26 mouse cellular contexts compared by ENCODE assay signal in genomic region chr4:119450436-119450835, GRCm38 (mm10). TPM values are rescaled to one million over a fixed set of nuclear protein-coding genes. Genes with fewer than 3 reads are reported as not detected.
"Had no signal": no experiment of that assay in that cellular context is flagged by ENCODE, and none has a peak within 500 bp of the region (broad histone marks: within the 10 kb centered on the region; RNA-seq: fewer than 3 reads in every experiment).

No protein-coding gene starts in this region.

- H3K4me2 ChIP-seq: heart, embryonic 11.5 days; heart, embryonic 13.5 days; heart, embryonic 15.5 days; hindbrain, embryonic 15.5 days; kidney, embryonic 15.5 days; limb, embryonic 13.5 days; limb, embryonic 15.5 days; liver, embryonic 12.5 days had no signal

- H3K4me3 ChIP-seq: heart, embryonic 13.5 days; heart, embryonic 15.5 days; hindbrain, embryonic 15.5 days; kidney, embryonic 15.5 days; limb, embryonic 13.5 days; limb, embryonic 15.5 days; liver, embryonic 12.5 days had no signal

- H3K9ac ChIP-seq: heart, embryonic 13.5 days; heart, embryonic 15.5 days; hindbrain, embryonic 15.5 days; kidney, embryonic 15.5 days; limb, embryonic 13.5 days; limb, embryonic 15.5 days; liver, embryonic 12.5 days; liver, embryonic 14.5 days had no signal

- H3K36me3 ChIP-seq: heart, embryonic 13.5 days; heart, embryonic 15.5 days; hindbrain, embryonic 15.5 days; kidney, embryonic 15.5 days; limb, embryonic 13.5 days; limb, embryonic 15.5 days; liver, embryonic 12.5 days had no signal

- H3K27me3 ChIP-seq: heart, embryonic 15.5 days; hindbrain, embryonic 15.5 days; kidney, embryonic 15.5 days; limb, embryonic 13.5 days; limb, embryonic 15.5 days; liver, embryonic 12.5 days had no signal

- DNase-seq: gastrocnemius, postnatal 14 days; gastrocnemius, postnatal 36 days; heart, adult 18-20 months; heart, postnatal 14 days; heart, postnatal 36 days; kidney, adult 11 months; kidney, adult 2 months; kidney, adult 9 months; kidney, postnatal 14 days; kidney, postnatal 36 days; layer of hippocampus, adult 9-11 months; layer of hippocampus, postnatal 36 days; left cerebral cortex, postnatal 4 days had no signal

- H3K9me3 ChIP-seq: heart, embryonic 13.5 days; heart, embryonic 15.5 days; hindbrain, embryonic 15.5 days; kidney, embryonic 15.5 days; limb, embryonic 13.5 days; limb, embryonic 15.5 days; liver, embryonic 12.5 days had no signal

- H3K27ac ChIP-seq: heart, embryonic 13.5 days; heart, embryonic 15.5 days; hindbrain, embryonic 15.5 days; hindbrain, postnatal 0 days; kidney, embryonic 15.5 days; kidney, postnatal 0 days; limb, embryonic 13.5 days; limb, embryonic 15.5 days; liver, embryonic 12.5 days; liver, embryonic 14.5 days had no signal

- ATAC-seq: hindbrain, postnatal 0 days; intestine, embryonic 16.5 days; liver, embryonic 12.5 days had no signal

RNA-seq across cellular contexts. Expression of gene Zmynd12, which starts 27.8 kb away (rescaled TPM):
- polyA plus RNA-seq: heart, embryonic 11.5 days had no signal

RNA-seq across cellular contexts. Expression of gene Rimkla, which starts 42.0 kb away (rescaled TPM):
- polyA plus RNA-seq: liver, adult 2 months had no signal
